Mouse (Mus musculus) gastrocnemius, postnatal 25 days (tissue): ENCODE measurements around the gene Gtf3c1. TPM values are rescaled to one million over a fixed set of nuclear protein-coding genes. Genes with fewer than 3 reads are reported as not detected.

Experiments used
- total RNA-seq, 2 experiments: library from RNA; stranded (reverse); gene quantifications; 1 replicate in 1 of 2; 2 replicates in 1 of 2; pipeline ENCODE4 v1.2.3; 2021

Gtf3c1 gene
- total RNA-seq, 2 experiments from 2014 or later, result 28.4 to 29.0 TPM

Other genes starting within 250 kb of the Gtf3c1 start
- 1 to 10 TPM; 9.3 TPM for gene Nsmce1, start 216.2 kb downstream of the Gtf3c1 start, total RNA-seq
- 1 to 10 TPM; 4.3 to 4.7 TPM for gene Il4ra, start 155.7 kb downstream of the Gtf3c1 start, total RNA-seq
- gene Il21r, start 104.4 kb downstream of the Gtf3c1 start, total RNA-seq, result under 1 TPM; 0.15 to 0.27 TPM
- 1 to 10 TPM; 4.7 to 9.0 TPM for gene D430042O09Rik, start 108 bp upstream of the Gtf3c1 start, total RNA-seq